Mouse (Mus musculus): ENCODE measurements around the gene Tm7sf2. TPM values are rescaled to one million over a fixed set of nuclear protein-coding genes. Genes with fewer than 3 reads are reported as not detected.

Gene Tm7sf2
- total and polyA plus RNA-seq, 3 experiments, result 7.6 to 13.1 TPM; not detected in 1

DNA sequence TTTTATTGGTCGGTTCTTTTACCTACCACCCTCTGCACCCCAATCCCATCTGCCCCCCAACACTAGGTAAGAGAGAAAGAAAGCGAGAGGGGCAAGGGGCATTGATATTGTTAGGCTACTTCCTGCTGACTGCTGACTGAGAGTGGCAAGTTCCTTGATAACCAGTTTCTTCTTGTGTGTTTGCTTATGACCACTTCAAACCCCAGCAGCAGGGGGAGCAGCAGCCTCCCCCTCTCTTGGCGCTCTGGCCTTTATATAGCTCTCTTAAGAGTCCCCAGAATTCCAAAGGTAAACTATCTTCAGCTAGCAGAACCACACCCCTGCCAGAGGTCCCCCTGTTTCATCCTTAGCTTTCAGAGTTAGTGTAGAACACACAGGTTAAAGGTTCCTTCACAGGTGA is 47.9 kb downstream of the Tm7sf2 start:
- Histone ChIP-seq H3K36me3 (ENCODE audit: control insufficient read depth in 1 of 2, insufficient read depth in 2 of 2, low read length in 2 of 2) (peaks cover 0 to 12% of the 10 kb centered on the region in 2 experiments; a peak in 2 of 4 replicates), H3K27ac (ENCODE audit: control insufficient read depth, low read depth, low read length) (no peak overlapping the region), H3K4me1 (ENCODE audit: control insufficient read depth in 1 of 2, insufficient read depth in 2 of 2, low read length in 2 of 2) (peaks cover 4 to 8% of the 10 kb centered on the region in 2 experiments; a peak in 3 of 4 replicates), H3K79me2 (ENCODE audit: control insufficient read depth, insufficient read depth, low read length, poor library complexity) (peaks cover 1% of the 10 kb centered on the region), H3K9ac (ENCODE audit: control insufficient read depth, low read depth, low read length, poor library complexity, severe bottlenecking) (no peak overlapping the region), H3K27me3 (ENCODE audit: control insufficient read depth in 1 of 2, insufficient read depth in 2 of 2, low read length in 2 of 2) (no peaks in the 10 kb centered on the region; a peak in 1 of 4 replicates), H3K9me3 (replicated peaks; ENCODE audit: insufficient read depth, low read length) (no peaks in the 10 kb centered on the region), H3K4me3 (ENCODE audit: control insufficient read depth in 1 of 2, insufficient read depth in 1 of 2, low read depth in 2 of 2, low read length in 2 of 2) (no peak overlapping the region)
- TF ChIP-seq GABPA (IDR thresholded peaks at IDR 0.05; ENCODE audit: low read depth, low read length), result no peak
- peak in 2 of 3 experiments; percentile 10 to 14; a peak in 2 of 6 replicates for TF ChIP-seq CTCF (IDR thresholded peaks at IDR 0.05 in 2 of 3, conservative IDR thresholded peaks at IDR 0.05 in 1 of 3; ENCODE audit: control insufficient read depth in 1 of 3, insufficient read depth in 1 of 3, low read depth in 2 of 3, low read length in 3 of 3, poor library complexity in 1 of 3, severe bottlenecking in 1 of 3)
- TF ChIP-seq NELFE (IDR thresholded peaks at IDR 0.05; ENCODE audit: low read depth, low read length), result no peak
- no peak for TF ChIP-seq JUND (IDR thresholded peaks at IDR 0.05; ENCODE audit: low read depth, low read length)
- TF ChIP-seq MAFK (IDR thresholded peaks at IDR 0.05; ENCODE audit: borderline replicate concordance, low read depth, low read length), result no peak
- peak; percentile 28; the same call in 1 of the 2 replicates for TF ChIP-seq SMC3 (IDR thresholded peaks at IDR 0.05; ENCODE audit: low read depth, low read length)
- no peak for TF ChIP-seq TCF12 (IDR thresholded peaks at IDR 0.05; ENCODE audit: low read depth, low read length)
- no peak for DNase-seq (ENCODE audit: low read depth, low spot score)

DNA sequence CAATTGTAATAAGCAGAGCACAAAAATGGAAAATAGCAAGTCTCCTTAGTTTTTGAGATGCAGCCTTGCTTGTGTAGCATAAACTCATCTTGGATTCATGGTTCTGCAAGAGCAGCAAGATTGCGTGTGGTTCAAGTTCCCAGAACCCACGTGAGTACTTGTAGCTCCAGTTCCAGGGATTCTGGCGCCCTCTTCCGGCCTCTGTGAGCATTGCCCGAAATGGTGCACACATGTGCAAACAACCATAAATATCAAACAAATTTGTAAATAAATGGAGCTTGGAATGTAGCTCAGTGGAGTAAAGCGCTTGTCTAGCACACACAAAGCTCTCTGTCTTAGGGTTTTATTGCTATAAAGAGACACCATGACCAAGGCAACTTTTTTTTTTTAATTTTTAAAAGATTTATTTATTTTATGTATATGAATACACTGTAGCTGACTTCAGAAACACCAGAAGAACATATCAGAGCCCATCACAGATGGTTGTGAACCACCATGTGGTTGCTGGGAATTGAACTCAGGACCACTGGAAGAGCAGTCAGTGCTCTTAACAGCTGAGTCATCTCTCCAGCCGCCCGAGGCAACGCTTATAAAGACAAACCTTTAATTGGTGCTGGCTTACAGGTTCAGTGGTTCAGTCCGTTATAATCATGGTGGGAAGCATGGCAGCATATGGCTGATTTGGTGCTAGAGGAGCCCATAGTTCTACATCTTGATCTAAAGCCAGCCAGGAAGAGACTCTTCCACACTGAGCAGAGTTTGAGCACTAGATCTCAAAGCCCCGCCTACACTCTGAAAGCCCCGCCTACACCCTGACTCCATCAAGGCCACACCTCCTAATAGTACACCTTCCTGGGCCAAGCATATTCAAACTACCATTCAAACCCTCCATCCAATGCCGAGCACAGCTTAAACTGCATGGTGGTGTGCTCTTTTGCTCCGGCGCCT is 49.8 kb downstream of the Tm7sf2 start:
- Histone ChIP-seq H3K9ac (ENCODE audit: control insufficient read depth, low read depth, low read length, poor library complexity, severe bottlenecking) (peak overlapping the region; percentile 51), H3K4me1 (ENCODE audit: control insufficient read depth in 1 of 2, insufficient read depth in 2 of 2, low read length in 2 of 2) (peaks cover 4 to 16% of the 10 kb centered on the region in 2 experiments; a peak in 3 of 4 replicates), H3K9me3 (replicated peaks; ENCODE audit: insufficient read depth, low read length) (no peaks in the 10 kb centered on the region), H3K79me2 (ENCODE audit: control insufficient read depth, insufficient read depth, low read length, poor library complexity) (peaks cover 10% of the 10 kb centered on the region), H3K4me3 (ENCODE audit: control insufficient read depth in 1 of 2, insufficient read depth in 1 of 2, low read depth in 2 of 2, low read length in 2 of 2) (peak overlapping the region; percentile 40 to 48), H3K27me3 (ENCODE audit: control insufficient read depth in 1 of 2, insufficient read depth in 2 of 2, low read length in 2 of 2) (no peaks in the 10 kb centered on the region), H3K36me3 (ENCODE audit: control insufficient read depth in 1 of 2, insufficient read depth in 2 of 2, low read length in 2 of 2) (peaks cover 0 to 15% of the 10 kb centered on the region in 2 experiments; a peak in 2 of 4 replicates), H3K27ac (ENCODE audit: control insufficient read depth, low read depth, low read length) (peak overlapping the region; percentile 58)
- peak; percentile 93 for DNase-seq (ENCODE audit: low read depth, low spot score)
- TF ChIP-seq MAFK (IDR thresholded peaks at IDR 0.05; ENCODE audit: borderline replicate concordance, low read depth, low read length) (0 out of 2 replicates have a peak, but pooled peaks have one; percentile 42), ELF1 (IDR thresholded peaks at IDR 0.05; ENCODE audit: low read depth, low read length) (peak; percentile 31; the same call in 1 of the 2 replicates), MEF2A (IDR thresholded peaks at IDR 0.05; ENCODE audit: extremely low read depth, insufficient replicate concordance, low read depth, low read length, poor library complexity, severe bottlenecking) (no peak), E2F4 (IDR thresholded peaks at IDR 0.05; ENCODE audit: borderline replicate concordance, low read depth, low read length) (no peak), MAZ (IDR thresholded peaks at IDR 0.05; ENCODE audit: low read depth, low read length) (no peak), HCFC1 (IDR thresholded peaks at IDR 0.05; ENCODE audit: low read depth, low read length) (peak; percentile 45; the same call in 1 of the 2 replicates), GATA1 (IDR thresholded peaks at IDR 0.05; ENCODE audit: low read depth, low read length) (0 out of 2 replicates have a peak, but pooled peaks have one; percentile 24), TBP (IDR thresholded peaks at IDR 0.05; ENCODE audit: low read depth, low read length) (peak; percentile 69), EP300 (IDR thresholded peaks at IDR 0.05; ENCODE audit: low read depth in 1 of 2, low read length in 2 of 2) (no peak), KAT2A (conservative IDR thresholded peaks at IDR 0.05; ENCODE audit: low read depth, low read length) (no peak), MXI1 (IDR thresholded peaks at IDR 0.05; ENCODE audit: low read depth, low read length) (peak; percentile 96), RCOR1 (IDR thresholded peaks at IDR 0.05; ENCODE audit: low read depth, low read length) (no peak), CHD2 (IDR thresholded peaks at IDR 0.05; ENCODE audit: low read length) (no peak), POLR2AphosphoS2 (IDR thresholded peaks at IDR 0.05; ENCODE audit: low read length) (no peak), SMC3 (IDR thresholded peaks at IDR 0.05; ENCODE audit: low read depth, low read length) (peak; percentile 92), ZC3H11A (IDR thresholded peaks at IDR 0.05; ENCODE audit: low read depth, low read length) (peak; percentile 82), POLR2AphosphoS5 (IDR thresholded peaks at IDR 0.05; ENCODE audit: borderline replicate concordance, low read depth, low read length) (no peak), TCF12 (IDR thresholded peaks at IDR 0.05; ENCODE audit: low read depth, low read length) (0 out of 2 replicates have a peak, but pooled peaks have one; percentile 11), TAL1 (IDR thresholded peaks at IDR 0.05; ENCODE audit: low read length) (no peak), MYB (IDR thresholded peaks at IDR 0.05; ENCODE audit: low read depth, low read length) (no peak), CTCF (IDR thresholded peaks at IDR 0.05 in 2 of 3, conservative IDR thresholded peaks at IDR 0.05 in 1 of 3; ENCODE audit: control insufficient read depth in 1 of 3, insufficient read depth in 1 of 3, low read depth in 2 of 3, low read length in 3 of 3, poor library complexity in 1 of 3, severe bottlenecking in 1 of 3) (peak; percentile 91 to 97 (median 93)), USF1 (IDR thresholded peaks at IDR 0.05; ENCODE audit: low read depth, low read length) (peak; percentile 87), ZMIZ1 (IDR thresholded peaks at IDR 0.05; ENCODE audit: low read depth, low read length) (no peak), POLR2A (IDR thresholded peaks at IDR 0.05; ENCODE audit: control insufficient read depth in 1 of 2, insufficient read depth in 1 of 2, low read depth in 1 of 2, low read length in 2 of 2, poor library complexity in 1 of 2) (peak; percentile 30 to 71; a peak in 2 of 4 replicates), SIN3A (IDR thresholded peaks at IDR 0.05; ENCODE audit: low read length) (peak; percentile 91)

All from MEL (cell line).